Mouse (Mus musculus) ES-E14 (cell line): ENCODE data around the gene Smarcc1. TPM values are rescaled to one million over a fixed set of nuclear protein-coding genes. Genes with fewer than 3 reads are reported as not detected.

ENCODE experiments used
- DNase-seq: peaks from one replicate; pipeline ENCODE4 v3.0.0-alpha.2; 2013; ENCODE audit warnings: low read depth, low spot score
- H3K27ac ChIP-seq: 2 replicates; pipeline ENCODE4 v1.5.1; 2012; ENCODE audit warnings: low read depth, mild to moderate bottlenecking, low read length, moderate library complexity, mixed read lengths; ENCODE audit not compliant: poor library complexity, insufficient read depth, severe bottlenecking
- H3K36me3 ChIP-seq: 2 replicates; pipeline ENCODE4 v1.6.1; 2012; ENCODE audit warnings: mild to moderate bottlenecking, low read length, moderate library complexity, mixed read lengths; ENCODE audit not compliant: control insufficient read depth, poor library complexity, insufficient read depth, severe bottlenecking
- H3K4me1 ChIP-seq, 2 experiments: fragments of 150-350 bp in 1 of 2; sonication (generic) in 1 of 2; 2 replicates each; pipeline ENCODE4 v1.6.1; 2012; ENCODE audit warnings: low read length in 2 of 2, mild to moderate bottlenecking in 1 of 2, mixed read lengths in 1 of 2; ENCODE audit not compliant: control insufficient read depth in 2 of 2, insufficient read depth in 2 of 2, poor library complexity in 1 of 2
- H3K4me3 ChIP-seq, 2 experiments: fragments of 150-350 bp in 1 of 2; sonication (generic) in 1 of 2; 2 replicates each; pipeline ENCODE4 v1.5.1; 2012; ENCODE audit warnings: low read length in 2 of 2, low read depth in 1 of 2, mild to moderate bottlenecking in 1 of 2, mixed read lengths in 1 of 2; ENCODE audit not compliant: insufficient read depth in 1 of 2, poor library complexity in 1 of 2, severe bottlenecking in 1 of 2
- H3K9ac ChIP-seq: 2 replicates; pipeline ENCODE4 v1.6.1; 2012; ENCODE audit warnings: low read depth, mild to moderate bottlenecking, low read length, mixed read lengths; ENCODE audit not compliant: poor library complexity, insufficient read depth, severe bottlenecking
- H3K9me3 ChIP-seq: fragments of 150-350 bp; sonication (generic); 2 replicates; pipeline ENCODE4 v1.6.1; 2012; ENCODE audit warnings: low read depth, mild to moderate bottlenecking, low read length; ENCODE audit not compliant: control insufficient read depth, insufficient read depth
- CHD2 ChIP-seq: IDR thresholded peaks from 2 replicates; pipeline ENCODE4 v1.6.1; 2014; ENCODE audit warnings: mild to moderate bottlenecking, low read depth, low read length, inconsistent platforms
- HCFC1 ChIP-seq: IDR thresholded peaks from 2 replicates; pipeline ENCODE4 v1.6.1; 2012; ENCODE audit warnings: low read length, inconsistent platforms, borderline replicate concordance; ENCODE audit not compliant: insufficient read depth
- MAFK ChIP-seq: IDR thresholded peaks from 2 replicates; pipeline ENCODE4 v1.6.1; 2014; ENCODE audit warnings: mild to moderate bottlenecking, low read depth, low read length, inconsistent platforms; ENCODE audit not compliant: insufficient read depth
- ZC3H11A ChIP-seq: IDR thresholded peaks from 2 replicates; pipeline ENCODE4 v1.6.1; 2012; ENCODE audit warnings: low read depth, mild to moderate bottlenecking, inconsistent platforms, low read length, borderline replicate concordance
- ZNF384 ChIP-seq: IDR thresholded peaks from 2 replicates; pipeline ENCODE4 v1.6.1; 2012; ENCODE audit warnings: low read depth, low read length, inconsistent platforms
- in situ Hi-C, 2 experiments: fragments of 600-800 bp; cut with MboI; formaldehyde crosslinking; loops; one replicate each; pipeline ENCODE4 v1.15.1; 2025; ENCODE audit warnings: low sequenced_read_pairs in 2 of 2, inconsistent platforms in 1 of 2; ENCODE audit not compliant: unreplicated experiment in 2 of 2
- total RNA-seq: library from RNA; depleted of rRNA; stranded (reverse); fragments of 300-350 nt; gene quantifications from 2 replicates; pipeline ENCODE4 v1.2.3, GENCODE M21; 2012

The Smarcc1 gene
- total RNA-seq, 1 experiment: 64.3 TPM

GRCm38 (mm10) chr9:110100627-110101600 lies 16.6 kb upstream of the Smarcc1 start:
- Histone ChIP-seq H3K9me3 (no peaks in the 10 kb centered on the region), H3K27ac (peak overlapping the region; percentile 38), H3K4me1 (peaks cover 0 to 2% of the 10 kb centered on the region in 2 experiments; a peak in 2 of 4 replicates), H3K36me3 (peaks cover 15% of the 10 kb centered on the region), H3K4me3 (peak overlapping the region; percentile 87 to 100), H3K9ac (peak overlapping the region; percentile 96)
- DNase-seq: peak; percentile 90
- in situ Hi-C loops: no loop called here
- no peak for TF ChIP-seq MAFK
- TF ChIP-seq ZNF384: 0 out of 2 replicates have a peak, but pooled peaks have one; percentile 7
- no peak for TF ChIP-seq CHD2
- TF ChIP-seq HCFC1: peak; percentile 78
- peak; percentile 60; the same call in 1 of the 2 replicates for TF ChIP-seq ZC3H11A

GRCm38 (mm10) chr9:110116353-110116976 lies 1.0 kb upstream of the Smarcc1 start:
- H3K9ac ChIP-seq: peak overlapping the region; percentile 96
- peak overlapping the region; percentile 86; the same call in 1 of the 2 replicates for H3K27ac ChIP-seq
- H3K4me3 ChIP-seq: peak overlapping the region; percentile 90 to 93
- no peak for TF ChIP-seq HCFC1
- no peak for TF ChIP-seq ZNF384
- TF ChIP-seq ZC3H11A: no peak
- TF ChIP-seq MAFK: no peak
- TF ChIP-seq CHD2: no peak
- peaks cover 2% of the 10 kb centered on the region; the same call in 1 of the 2 replicates for H3K36me3 ChIP-seq
- no peaks in the 10 kb centered on the region for H3K9me3 ChIP-seq
- no peak for DNase-seq
- H3K4me1 ChIP-seq: peaks cover 0 to 1% of the 10 kb centered on the region in 2 experiments; a peak in 1 of 4 replicates
- in situ Hi-C loops: no loop called here

- TF ChIP-seq HCFC1 (no peak), ZNF384 (no peak), CHD2 (no peak), MAFK (no peak), ZC3H11A (no peak)
- H3K36me3 ChIP-seq: no peaks in the 10 kb centered on the region; the same call in 1 of the 2 replicates
- peaks cover 0 to 2% of the 10 kb centered on the region in 2 experiments; a peak in 1 of 4 replicates for H3K4me1 ChIP-seq
- H3K4me3 ChIP-seq: peak within 1 kb of the TSS; percentile 90 to 93
- no peak for DNase-seq
- H3K27ac ChIP-seq: peak within 1 kb of the TSS; percentile 86
- H3K9ac ChIP-seq: peak within 1 kb of the TSS; percentile 96
- H3K9me3 ChIP-seq: no peaks in the 10 kb centered on the region
- in situ Hi-C loops: no loop called here
These were observed 251 bp downstream of the Smarcc1 start, which contains the start of gene Dhx30 for GRCm38 (mm10) chr9:110117779-110118139. Gene Dhx30 (minus strand): TSS chr9:110117830.

- in situ Hi-C loops: no loop called here
- TF ChIP-seq CHD2: no peak
- no peak for TF ChIP-seq ZC3H11A
- TF ChIP-seq ZNF384: no peak
- TF ChIP-seq MAFK: no peak
- no peak for TF ChIP-seq HCFC1
- Histone ChIP-seq H3K4me1 (peaks cover 0 to 2% of the 10 kb centered on the region in 2 experiments; a peak in 1 of 4 replicates), H3K9me3 (no peaks in the 10 kb centered on the region), H3K27ac (no peak overlapping the region), H3K36me3 (no peaks in the 10 kb centered on the region), H3K4me3 (peak overlapping the region; percentile 90 to 93), H3K9ac (peak overlapping the region; percentile 96; the same call in 1 of the 2 replicates)
- DNase-seq: no peak
These were observed 741 bp downstream of the Smarcc1 start for GRCm38 (mm10) chr9:110118249-110118648.
